Mouse (Mus musculus) C2C12 (cell line): ENCODE measurements around the gene Sppl3.

Experiments used
- CEBPB ChIP-seq: IDR thresholded peaks from one replicate; pipeline ENCODE4 v1.6.1; 2011; ENCODE audit warnings: low read depth, mild to moderate bottlenecking, control low read depth, moderate library complexity
- CTCF ChIP-seq: IDR thresholded peaks from one replicate; pipeline ENCODE4 v1.5.1; 2011; ENCODE audit not compliant: control insufficient read depth, insufficient read depth, insufficient read length

DNA sequence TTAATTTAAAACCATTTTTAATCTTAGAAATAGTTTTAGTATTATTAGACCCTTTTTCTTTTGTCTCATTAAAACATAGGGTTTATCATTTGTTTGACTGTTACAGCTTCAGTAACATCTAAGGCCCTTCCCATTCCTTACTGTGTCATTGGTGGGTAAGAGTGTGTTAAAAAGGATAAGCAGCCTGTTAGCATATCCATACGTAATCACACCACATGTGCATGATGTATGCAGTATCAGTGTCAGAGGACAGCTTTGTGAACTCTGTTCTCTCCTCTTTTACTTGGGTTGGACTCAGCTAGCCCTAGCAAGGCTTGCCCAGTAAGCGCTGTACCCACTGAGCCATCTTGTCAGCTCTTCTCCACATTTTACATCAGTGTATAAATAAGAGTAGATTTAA is 26.2 kb downstream of the Sppl3 start:
- TF ChIP-seq CTCF (no peak), CEBPB (no peak)
